Mouse (Mus musculus) gastrocnemius, postnatal 4 days (tissue): ENCODE results near the gene Maml1. TPM values are rescaled to one million over a fixed set of nuclear protein-coding genes. Genes with fewer than 3 reads are reported as not detected.

Experiments used
- DNase-seq, 2 experiments: peaks; one replicate each; pipeline ENCODE4 v3.0.0; 2021 to 2022; ENCODE audit warnings: low spot score in 2 of 2, mixed read lengths in 2 of 2
- total RNA-seq, 2 experiments: library from RNA; stranded (reverse); gene quantifications; 2 replicates each; pipeline ENCODE4 v1.2.3; 2021

Gene Maml1
- total RNA-seq, 2 experiments from 2014 or later: 17.9 to 19.0 TPM

DNA sequence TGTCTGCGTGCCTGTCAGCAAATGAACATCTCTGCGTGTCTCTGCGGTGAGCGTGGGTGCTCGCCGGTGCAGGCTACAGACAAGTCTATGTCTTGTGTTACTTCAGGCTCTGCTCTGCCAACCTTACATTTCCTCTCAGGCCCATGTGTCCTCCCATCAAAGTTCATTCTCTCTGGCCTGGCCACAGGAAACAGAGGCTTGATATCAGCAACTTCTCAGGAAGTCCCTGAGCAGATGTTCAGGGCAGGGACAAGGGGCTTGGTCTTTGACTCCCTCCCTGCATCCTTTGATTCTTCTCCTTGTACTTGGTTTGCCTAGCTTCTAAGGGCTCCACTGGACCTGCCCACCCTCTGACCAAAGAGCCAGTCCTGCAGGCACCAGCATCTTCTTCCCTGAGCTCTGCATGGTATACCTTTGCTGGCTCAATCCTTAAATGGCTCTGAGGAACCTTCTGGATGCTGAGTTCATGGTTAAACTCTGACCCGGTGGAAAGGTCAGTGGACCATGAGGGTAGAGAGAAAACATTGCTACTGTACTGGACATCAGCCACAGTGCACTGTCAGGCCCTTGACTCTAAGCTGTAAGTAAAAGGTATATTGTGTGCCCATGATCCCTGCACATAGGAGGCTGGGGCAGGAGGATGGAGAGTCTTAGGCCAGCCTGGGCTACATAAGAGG, 51.7 kb downstream of the Maml1 start:
- DNase-seq: no peak

DNA sequence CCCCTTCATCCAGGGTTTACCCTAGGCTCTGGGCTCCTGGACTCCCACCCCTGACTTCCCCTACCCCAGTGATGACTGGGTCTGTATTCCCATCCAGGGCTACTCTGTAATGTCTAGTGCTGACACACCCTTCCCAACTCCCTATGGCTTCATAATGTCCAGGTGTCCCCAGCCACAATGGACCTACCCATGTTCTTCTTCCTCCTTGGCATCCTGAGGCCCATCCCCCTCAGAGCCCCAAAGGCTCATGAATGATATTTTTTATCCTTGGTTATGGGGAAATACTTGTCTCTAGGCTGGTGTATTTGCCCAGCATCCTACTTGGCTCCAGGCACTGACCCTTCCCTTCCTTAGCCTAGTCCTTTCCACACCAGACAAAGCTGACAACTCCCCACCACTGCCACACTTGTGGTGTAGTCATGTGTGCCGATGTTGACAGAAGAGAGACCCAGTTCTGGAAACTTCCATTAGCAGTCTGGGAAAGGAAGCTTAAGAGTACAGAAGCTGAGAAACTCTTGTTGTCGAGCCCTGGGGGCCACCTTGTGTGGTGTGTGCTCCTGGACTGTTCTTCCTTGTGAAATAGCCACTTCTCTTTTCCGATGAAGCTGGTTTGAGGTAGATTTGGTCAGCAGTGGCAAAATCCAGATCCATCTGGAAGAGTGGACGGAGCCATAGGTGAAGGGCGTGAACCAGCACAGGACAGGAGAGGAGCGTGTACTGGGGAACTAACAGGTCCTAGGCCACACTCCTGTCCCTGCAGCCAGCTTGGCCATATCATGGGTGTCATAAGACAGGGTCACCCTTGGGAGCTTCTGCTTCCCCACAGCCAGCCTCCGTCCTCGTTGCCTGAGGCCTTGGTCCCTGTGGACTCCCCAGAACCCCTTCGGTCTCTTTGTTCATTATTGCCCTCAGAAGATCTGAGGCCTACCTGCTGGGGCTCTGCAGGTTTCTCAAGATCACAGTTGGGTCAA, 53.0 kb downstream of the Maml1 start:
- DNase-seq: no peak

DNA sequence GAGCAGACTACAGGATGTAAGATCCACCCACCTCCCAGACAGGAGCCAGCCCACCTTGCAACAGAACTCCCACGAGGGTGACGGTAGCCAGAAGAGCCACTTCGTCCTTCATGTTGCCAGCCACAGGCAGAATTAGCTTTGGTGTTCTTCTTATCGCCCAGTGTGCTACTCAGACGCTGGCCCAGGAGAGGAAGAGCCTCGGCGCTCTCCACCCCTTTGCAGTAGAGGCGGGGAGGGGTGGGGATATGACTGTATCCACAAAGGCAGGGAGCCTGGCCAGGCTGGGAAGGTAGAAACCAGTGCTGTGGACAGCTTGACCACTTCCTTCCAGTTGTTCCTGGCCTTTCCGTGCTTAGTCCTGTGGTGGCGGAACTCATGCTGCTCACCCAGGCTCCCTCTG, 53.8 kb downstream of the Maml1 start, which contains the start of gene Ltc4s:
Ltc4s (minus strand) TSS at position 293 of the 400 bp plus-strand sequence.
- no peak for DNase-seq

DNA sequence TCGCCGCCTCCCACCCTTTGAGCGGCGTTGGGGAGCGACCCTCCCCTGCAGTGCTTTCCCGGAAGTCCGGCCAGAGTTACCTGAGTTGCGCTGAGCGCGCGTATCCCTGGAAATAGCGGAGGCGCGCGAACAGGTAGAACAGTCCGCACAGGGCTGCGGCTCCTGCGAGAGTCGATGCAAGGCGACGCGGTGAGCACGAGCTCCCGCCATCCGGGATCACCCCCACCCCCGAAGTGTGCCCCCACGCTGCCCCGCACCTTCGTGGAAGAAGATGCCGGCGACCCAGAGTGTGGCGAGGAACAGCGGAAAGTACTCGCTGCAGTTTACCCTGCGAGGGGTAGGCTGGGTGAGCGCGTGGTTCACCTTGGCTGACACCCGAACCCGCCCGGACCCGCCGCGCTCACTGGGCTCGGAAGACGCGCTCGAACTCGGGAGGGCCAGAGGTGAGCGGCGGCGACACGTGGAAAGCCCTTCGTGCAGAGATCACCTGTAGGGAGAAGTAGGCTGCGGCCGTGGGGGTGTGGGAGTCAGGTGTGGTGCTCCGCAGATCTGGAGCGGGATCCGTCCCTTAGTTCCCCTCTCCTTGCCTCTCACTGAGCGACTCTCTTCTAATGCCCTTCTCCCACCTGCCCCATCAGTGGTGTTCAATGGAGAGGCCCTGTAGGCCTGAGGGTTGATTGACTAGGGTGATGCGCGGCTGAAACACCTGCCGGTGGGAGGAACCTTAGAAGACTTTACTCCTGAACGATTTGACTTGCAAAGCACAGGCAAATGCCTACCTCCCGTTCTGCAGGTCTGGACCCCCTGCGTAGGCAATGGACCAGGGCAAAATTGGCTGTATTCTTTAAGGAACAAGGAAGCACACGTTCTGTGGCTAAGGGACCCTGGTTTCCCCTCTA, 54.9 kb downstream of the Maml1 start:
- DNase-seq: no peak

DNA sequence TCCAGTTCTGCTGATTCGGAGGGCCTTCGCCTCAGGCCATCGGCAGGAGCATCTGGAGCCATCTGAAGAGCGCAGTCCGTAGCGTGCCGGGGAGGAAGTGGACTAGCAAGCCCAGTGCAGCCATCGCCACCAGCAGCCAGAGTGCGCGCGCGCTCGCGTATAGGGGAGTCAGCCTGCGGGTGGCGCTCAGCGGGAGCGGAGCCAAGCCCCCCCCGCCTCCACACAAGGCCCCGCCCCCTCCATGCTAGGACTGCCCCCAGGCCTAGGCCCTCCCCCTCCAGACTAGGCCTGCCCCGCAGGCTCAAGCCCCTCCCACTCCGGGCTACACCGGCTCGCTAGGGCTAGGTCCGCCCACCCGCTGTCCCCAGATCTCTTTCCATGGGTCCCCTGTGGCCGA, 55.6 kb downstream of the Maml1 start:
- peak; percentile 84 to 90 for DNase-seq

DNA sequence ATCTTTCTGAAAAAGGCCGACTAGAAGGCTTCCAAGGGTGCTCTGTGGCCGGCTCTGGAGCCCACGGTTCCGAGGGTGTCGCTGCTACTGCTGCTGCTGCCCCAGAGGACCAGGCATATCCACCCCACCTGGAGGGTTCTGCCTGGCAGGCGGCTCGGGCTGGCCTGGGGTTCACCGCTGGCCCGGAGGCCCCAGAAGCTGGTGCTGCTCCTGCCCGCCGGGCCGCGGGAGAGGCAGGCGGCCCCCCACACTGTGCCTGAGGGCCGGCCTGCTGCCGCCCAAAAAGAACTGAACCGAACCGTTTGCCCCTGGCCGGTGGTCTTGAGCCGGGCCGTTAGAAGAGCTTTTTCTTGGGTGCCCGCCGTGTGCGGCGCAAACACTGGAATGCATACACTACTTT, 57.5 kb downstream of the Maml1 start:
- no peak for DNase-seq

DNA sequence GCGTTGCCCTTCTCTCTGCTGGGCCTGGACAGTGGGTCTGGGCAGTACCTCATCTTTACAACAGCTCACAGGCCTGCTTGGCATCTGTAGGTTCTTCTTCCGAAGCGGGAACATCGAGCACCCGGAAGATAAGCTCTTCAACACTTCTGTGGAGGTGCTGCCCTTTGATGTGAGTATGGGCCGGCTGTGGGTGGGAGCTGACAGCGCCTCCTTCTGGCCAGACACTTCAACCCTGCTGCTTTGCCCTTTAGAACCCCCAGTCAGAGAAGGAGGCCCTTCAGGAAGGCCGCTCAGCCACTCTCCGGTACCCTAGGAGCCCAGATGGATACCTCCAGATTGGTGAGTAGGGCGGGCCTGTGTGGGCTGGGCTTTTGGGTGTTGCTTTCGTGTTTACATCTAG, 58.1 kb downstream of the Maml1 start:
- DNase-seq: no peak

DNA sequence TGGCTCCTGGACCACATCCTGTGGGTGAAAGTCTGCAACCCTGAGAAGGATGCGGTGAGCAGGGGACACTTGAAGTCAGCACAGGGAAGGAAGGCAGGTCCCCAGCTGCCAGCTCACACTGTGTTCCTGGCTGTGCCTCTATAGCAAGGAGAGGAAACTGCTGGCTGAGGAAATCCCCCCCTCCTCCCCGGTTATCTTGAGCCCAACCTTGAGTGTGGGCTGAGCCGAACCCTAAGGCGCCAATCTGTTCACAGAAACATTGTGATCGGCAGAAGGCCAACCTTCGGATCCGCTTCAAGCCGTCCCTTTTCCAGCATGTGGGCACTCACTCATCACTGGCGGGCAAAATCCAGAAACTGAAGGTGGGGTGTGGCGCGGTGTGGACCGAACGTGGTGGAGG, 59.1 kb downstream of the Maml1 start:
- DNase-seq: no peak

DNA sequence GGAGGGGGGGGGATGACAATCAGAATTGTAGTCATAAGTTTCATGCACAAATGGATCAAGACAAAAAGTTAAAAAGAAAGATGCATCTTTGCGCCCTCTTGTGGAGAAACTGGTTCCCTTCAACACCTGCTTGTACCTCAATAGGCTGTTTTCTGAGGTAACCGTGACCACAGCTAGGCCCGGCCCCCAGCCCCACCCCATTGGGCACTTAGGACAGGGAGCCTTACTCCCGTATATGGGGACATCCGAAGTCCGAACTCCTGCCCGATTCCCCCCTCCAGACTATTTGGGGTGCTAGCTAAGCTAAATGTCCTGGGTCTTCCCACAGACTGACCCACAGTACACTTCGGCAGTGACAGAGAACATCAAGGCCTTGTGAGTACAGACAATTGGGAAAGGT, 60.7 kb downstream of the Maml1 start:
- no peak for DNase-seq

DNA sequence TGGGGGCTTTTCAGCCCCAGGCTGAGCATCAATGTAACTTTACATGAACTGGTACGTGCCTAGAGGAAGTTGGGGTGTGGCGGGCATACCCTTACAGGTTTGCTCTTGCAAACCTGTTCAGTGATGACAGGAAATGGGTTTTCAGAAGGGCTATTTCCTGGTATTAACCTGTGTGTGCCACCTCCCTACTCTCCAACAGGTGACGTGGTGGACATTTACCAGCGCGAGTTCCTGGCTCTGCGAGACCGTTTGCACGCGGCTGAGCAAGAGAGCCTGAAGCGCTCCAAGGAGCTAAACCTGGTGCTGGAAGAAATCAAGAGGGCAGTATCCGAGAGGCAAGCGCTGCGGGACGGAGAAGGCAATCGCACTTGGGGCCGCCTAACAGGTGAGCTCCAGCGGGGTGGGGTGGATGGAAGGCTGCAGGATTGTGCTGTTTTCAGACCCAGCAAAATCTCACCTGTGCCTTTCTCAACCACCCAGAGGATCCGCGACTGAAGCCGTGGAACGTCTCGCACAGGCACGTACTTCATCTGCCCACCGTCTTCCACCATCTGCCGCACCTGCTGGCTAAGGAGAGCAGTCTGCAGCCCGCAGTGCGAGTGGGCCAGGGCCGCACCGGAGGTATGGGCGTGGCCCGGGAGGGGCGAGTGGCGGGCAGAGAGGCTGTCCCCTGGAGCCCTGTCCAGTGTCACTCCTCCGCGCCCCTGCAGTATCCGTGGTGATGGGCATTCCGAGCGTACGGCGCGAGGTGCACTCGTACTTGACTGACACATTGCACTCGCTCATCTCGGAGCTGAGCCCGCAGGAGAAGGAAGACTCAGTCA, 61.4 kb downstream of the Maml1 start:
- no peak for DNase-seq

DNA sequence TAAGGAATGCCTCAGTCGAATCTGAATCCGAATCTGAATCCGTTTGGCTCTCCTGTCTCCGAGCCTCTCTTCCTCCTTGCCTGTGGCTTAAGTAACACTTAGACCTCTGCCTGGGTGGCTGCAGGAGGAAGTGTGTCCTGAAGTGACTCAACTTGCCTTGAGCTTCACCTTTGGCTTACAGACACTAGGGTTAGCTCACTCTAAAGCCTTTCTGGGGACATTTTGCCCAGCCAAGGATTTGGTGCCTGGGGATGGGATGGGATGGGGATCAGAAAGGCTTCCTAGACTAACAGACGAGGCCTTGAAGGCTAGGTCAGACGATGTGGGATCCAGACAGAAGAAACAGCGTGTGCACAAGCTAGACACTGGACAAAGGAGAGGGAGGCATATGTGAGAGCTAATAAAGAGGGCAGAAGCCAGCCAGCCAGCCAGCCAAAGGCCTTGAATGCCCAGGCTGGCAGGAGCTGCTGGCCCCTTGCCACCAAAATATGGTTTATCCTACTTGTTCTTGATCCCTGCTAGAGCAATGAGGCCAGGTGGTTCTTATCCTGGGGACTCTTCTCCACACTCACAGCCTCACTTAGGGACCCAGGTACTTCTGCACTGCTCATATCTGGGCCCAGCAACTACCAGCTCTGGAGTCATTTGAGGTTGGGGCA, 62.7 kb downstream of the Maml1 start:
- no peak for DNase-seq

DNA sequence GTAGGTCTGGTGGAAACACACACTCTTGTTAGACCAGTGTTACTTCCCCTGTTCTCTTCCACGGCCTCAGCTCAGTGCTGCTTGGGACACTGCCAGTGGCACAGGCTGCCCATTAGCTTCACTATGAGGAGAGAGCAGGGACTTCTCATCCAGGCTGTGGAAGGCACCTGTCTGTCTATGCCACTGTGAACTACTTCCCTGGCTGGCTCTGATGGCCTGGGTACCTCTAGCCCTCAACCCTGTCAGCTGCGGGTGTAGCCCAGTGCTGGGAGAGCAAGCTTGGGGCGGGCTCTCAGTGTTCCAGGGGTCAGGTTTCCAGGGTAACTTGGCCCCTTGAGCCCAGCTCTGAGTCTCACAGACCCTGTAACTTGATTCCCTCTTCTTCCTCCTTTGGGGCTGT, 63.3 kb downstream of the Maml1 start:
- DNase-seq: no peak

DNA sequence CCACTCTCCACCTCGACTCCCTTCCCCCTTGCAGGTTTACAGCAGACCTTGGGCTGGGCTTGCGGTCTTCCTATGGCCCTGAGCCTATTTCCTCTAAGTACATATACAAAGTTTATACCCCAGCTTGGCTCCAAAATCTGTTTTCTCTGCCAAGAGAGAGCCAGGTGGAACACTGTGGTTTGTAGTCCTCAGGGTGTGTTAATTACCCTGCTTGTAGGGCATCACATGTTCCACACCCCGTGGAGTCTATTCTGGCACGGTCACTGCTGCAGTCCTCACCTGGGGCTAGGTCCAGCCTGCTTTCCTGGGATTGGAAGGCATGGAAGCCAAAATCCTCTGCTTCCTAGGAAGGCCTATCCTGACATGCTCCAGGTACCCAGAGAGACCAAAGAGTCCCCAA, 64.4 kb downstream of the Maml1 start:
- DNase-seq: no peak

DNA sequence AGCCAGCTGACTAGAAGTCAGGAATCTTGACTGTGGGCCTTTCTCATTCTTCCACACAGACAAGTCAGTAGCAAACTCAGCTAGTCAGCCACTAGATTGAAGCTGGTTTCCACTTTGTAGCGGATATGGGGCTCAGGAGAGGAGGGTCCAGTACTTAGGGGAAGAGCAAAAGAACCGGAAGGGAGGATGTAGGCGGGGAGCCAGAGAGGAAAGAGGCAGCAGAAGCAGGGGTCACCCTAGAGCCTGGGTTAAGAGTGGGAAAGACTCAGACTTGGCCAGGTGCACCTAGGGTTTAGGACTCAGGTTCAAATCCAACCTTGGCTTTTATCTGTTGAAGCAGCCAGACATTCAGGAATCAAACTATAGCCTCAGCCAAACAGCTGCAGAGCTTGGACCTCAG, 64.9 kb downstream of the Maml1 start:
- DNase-seq: no peak

DNA sequence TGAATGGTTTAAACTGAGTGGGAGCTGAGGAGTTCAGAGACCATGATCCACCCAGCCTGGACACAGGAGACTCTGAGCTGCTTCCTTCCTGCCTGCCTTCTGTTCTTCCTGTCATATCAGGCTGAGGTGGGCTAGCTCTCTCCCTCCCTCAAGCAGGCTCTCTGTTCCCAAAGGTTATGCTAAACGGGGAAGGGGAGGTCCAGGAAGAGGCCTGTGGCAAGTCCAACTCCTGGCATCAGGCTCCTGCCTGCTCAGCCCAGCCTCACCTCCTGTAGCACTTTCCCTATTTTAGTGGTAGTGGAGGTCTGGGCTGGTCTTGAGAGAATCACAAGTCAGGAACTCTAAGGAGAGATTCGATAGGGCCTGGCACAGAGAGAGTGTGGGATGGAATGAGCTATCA, 65.7 kb downstream of the Maml1 start:
- DNase-seq: no peak

DNA sequence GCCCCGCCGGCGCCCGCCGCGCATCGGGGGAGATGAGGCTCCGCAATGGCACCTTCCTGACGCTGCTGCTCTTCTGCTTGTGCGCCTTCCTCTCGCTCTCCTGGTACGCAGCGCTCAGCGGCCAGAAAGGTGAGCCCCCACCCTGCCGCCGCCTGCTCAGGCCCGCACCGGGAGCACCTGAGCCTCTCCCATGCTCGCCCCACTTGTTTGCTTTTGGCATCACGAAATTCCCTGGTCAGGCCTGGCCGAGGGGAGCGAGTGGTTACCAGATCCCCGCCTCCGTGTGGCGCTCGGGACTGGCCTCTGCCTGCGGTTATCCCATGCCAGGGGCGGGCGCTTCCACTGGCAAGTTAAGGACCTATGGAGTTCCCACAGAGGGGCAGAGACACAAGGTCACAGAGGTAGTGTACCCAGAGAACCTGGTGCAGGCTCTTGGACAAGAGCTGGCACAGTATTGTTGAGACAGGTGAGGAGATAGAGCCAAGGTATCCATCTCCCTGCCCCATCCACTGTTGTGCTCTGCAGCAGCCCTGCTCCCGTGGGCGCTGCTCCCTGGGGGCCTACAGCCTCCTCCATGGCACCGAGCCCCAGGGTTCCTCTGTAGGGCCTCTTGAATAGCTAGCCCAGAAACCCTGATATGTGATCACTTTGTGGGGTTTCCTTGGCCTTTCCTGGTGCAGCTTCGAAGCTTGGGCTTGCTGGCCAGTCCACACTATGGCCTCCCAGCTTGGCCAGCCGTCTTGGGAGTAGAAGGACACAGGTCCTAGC, 66.3 kb downstream of the Maml1 start:
- peak in 1 of 2 experiments; percentile 45 for DNase-seq

DNA sequence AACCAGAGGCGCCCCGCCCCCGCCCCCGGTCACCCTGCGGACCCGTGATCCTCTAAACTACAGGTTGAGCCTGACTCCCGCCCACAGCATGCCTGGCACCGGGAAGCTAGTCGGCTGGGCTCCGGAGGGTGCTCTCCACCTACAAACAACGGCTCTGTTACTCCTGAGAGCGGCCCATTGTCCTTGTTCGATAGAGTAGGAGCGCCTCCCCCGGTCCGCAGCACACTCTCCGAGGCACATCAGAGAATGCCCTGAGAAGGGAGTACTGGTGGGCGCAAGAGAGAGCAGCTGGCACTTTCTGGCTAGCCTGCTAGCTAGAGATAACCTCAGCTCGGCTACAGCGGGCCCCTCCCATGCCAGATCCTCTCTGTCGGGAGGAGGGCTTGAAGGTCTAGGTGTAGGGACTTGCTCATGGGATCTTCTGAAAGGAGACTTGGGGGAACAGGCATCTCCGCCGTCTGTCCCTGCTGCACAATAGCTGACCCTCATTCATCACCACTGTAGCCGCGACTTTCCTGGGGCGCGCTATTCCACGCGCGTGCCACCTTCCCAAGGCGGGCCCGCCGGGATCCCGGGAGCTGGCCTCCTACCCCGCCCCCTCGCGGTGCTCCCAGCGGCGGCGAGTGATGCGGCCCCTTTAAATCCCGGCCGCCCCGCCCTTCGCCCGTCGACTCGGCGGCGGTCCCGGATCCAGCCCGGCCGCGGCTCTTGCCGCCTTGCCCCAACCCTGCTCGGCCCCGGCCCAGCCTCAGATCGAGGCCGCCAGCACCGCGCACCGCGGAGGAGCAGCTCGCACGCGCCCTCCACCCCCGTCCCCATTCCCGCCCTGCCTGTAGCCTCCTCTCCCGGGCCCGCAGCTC, 67.2 kb downstream of the Maml1 start:
- peak; percentile 75 to 86 for DNase-seq
